Mouse (Mus musculus) bone marrow macrophage, adult 2 months (primary cell): ENCODE results near the gene Pbx4. TPM values are rescaled to one million over a fixed set of nuclear protein-coding genes. Genes with fewer than 3 reads are reported as not detected.

ENCODE experiments used
- H3K27ac ChIP-seq: 2 replicates; pipeline ENCODE4 v1.5.1; 2012; ENCODE audit warnings: low read depth, low read length; ENCODE audit not compliant: insufficient read depth
- H3K4me1 ChIP-seq: 2 replicates; pipeline ENCODE4 v1.6.1; 2012; ENCODE audit warnings: low read length; ENCODE audit not compliant: control insufficient read depth, insufficient read depth
- H3K4me3 ChIP-seq: 2 replicates; pipeline ENCODE4 v1.5.1; 2012; ENCODE audit warnings: mild to moderate bottlenecking, low read length, moderate library complexity; ENCODE audit not compliant: insufficient read depth
- CTCF ChIP-seq: IDR thresholded peaks from 2 replicates; pipeline ENCODE4 v1.5.1; 2012; ENCODE audit warnings: low read depth, mild to moderate bottlenecking, low read length, moderate library complexity
- POLR2A ChIP-seq: IDR thresholded peaks from 2 replicates; pipeline ENCODE4 v1.6.1; 2012; ENCODE audit warnings: mild to moderate bottlenecking, low read depth, low read length, borderline replicate concordance
- polyA plus RNA-seq: library from polyadenylated mRNA; stranded (reverse); fragments of >200 nt; gene quantifications from 2 replicates; pipeline ENCODE4 v1.2.4, GENCODE M21; 2012; ENCODE audit not compliant: missing spikeins, insufficient read depth, insufficient read length

Pbx4 gene
- polyA plus RNA-seq, 1 experiment = 8.0 TPM

GRCm38 (mm10) chr8:69893863-69894262 is 61.6 kb downstream of the Pbx4 start:
- H3K4me1 ChIP-seq = peaks cover 7% of the 10 kb centered on the region; the same call in 1 of the 2 replicates
- no peak overlapping the region for H3K4me3 ChIP-seq
- TF ChIP-seq CTCF (peak; percentile 50), POLR2A (no peak)
- no peak overlapping the region for H3K27ac ChIP-seq

GRCm38 (mm10) chr8:69894836-69895332 is 62.6 kb downstream of the Pbx4 start:
- no peak overlapping the region for H3K4me3 ChIP-seq
- no peak overlapping the region for H3K27ac ChIP-seq
- peaks cover 8% of the 10 kb centered on the region; the same call in 1 of the 2 replicates for H3K4me1 ChIP-seq
- TF ChIP-seq POLR2A (no peak), CTCF (no peak)

- no peak overlapping the region for H3K27ac ChIP-seq
- no peak for TF ChIP-seq POLR2A
- no peak for TF ChIP-seq CTCF
- no peak overlapping the region for H3K4me3 ChIP-seq
- H3K4me1 ChIP-seq = peaks cover 13% of the 10 kb centered on the region
These were observed 63.6 kb downstream of the Pbx4 start for GRCm38 (mm10) chr8:69895772-69896451.

- no peak overlapping the region for H3K4me3 ChIP-seq
- peaks cover 17% of the 10 kb centered on the region for H3K4me1 ChIP-seq
- TF ChIP-seq CTCF (no peak), POLR2A (no peak)
- H3K27ac ChIP-seq = no peak overlapping the region
These were observed 65.6 kb downstream of the Pbx4 start for GRCm38 (mm10) chr8:69897857-69898256.

GRCm38 (mm10) chr8:69899876-69900275 is 67.6 kb downstream of the Pbx4 start:
- no peak for TF ChIP-seq CTCF
- TF ChIP-seq POLR2A = no peak
- H3K27ac ChIP-seq = no peak overlapping the region
- peaks cover 23% of the 10 kb centered on the region for H3K4me1 ChIP-seq
- H3K4me3 ChIP-seq = no peak overlapping the region

- TF ChIP-seq POLR2A (no peak), CTCF (no peak)
- Histone ChIP-seq H3K27ac (peak overlapping the region; percentile 77), H3K4me3 (peak overlapping the region; percentile 85), H3K4me1 (peaks cover 23% of the 10 kb centered on the region)
These were observed 68.7 kb downstream of the Pbx4 start for GRCm38 (mm10) chr8:69900895-69901451.

GRCm38 (mm10) chr8:69901484-69902162 is 69.3 kb downstream of the Pbx4 start:
- peak overlapping the region; percentile 91 for H3K27ac ChIP-seq
- TF ChIP-seq POLR2A (peak; percentile 52; the same call in 1 of the 2 replicates), CTCF (no peak)
- peak overlapping the region; percentile 85 for H3K4me3 ChIP-seq
- peaks cover 19% of the 10 kb centered on the region for H3K4me1 ChIP-seq

- TF ChIP-seq CTCF (no peak), POLR2A (no peak)
- Histone ChIP-seq H3K4me1 (peaks cover 19% of the 10 kb centered on the region), H3K27ac (peak within 1 kb of the TSS; percentile 91)
These were observed 70.1 kb downstream of the Pbx4 start, which contains the start of the genes Tssk6, Ndufa13 and Yjefn3 for GRCm38 (mm10) chr8:69902163-69903062. Gene Tssk6, plus strand, starts transcription at chr8:69902184. Gene Ndufa13, minus strand, starts transcription at chr8:69902558. Gene Yjefn3, minus strand, starts transcription at chr8:69902712.

GRCm38 (mm10) chr8:69903063-69903542 is 70.8 kb downstream of the Pbx4 start:
- TF ChIP-seq CTCF (no peak), POLR2A (no peak)
- H3K4me3 ChIP-seq = peak overlapping the region; percentile 85
- peak overlapping the region; percentile 91 for H3K27ac ChIP-seq
- peaks cover 19% of the 10 kb centered on the region for H3K4me1 ChIP-seq

More at GRCm38 (mm10) chr8:69902163-69903062, 70.1 kb downstream of the Pbx4 start, which contains the start of the genes Tssk6, Ndufa13 and Yjefn3:
- H3K4me3 ChIP-seq = peak within 1 kb of the TSS; percentile 85
